Mouse (Mus musculus) kidney, adult 2 months (tissue): ENCODE data around the gene Nol4l. TPM values are rescaled to one million over a fixed set of nuclear protein-coding genes. Genes with fewer than 3 reads are reported as not detected.

Experiments
- DNase-seq: peaks from one replicate; pipeline ENCODE4 v3.0.0; 2021
- H3K27ac ChIP-seq: fragments of 200-500 bp; 2 replicates; pipeline ENCODE4 v1.5.1; 2012; ENCODE audit warnings: low read depth, low read length, control low read depth, inconsistent platforms; ENCODE audit not compliant: insufficient read depth
- H3K27me3 ChIP-seq: fragments of 200-500 bp; replicated peaks from 2 replicates; pipeline ENCODE4 v1.6.1; 2012; ENCODE audit warnings: mild to moderate bottlenecking, moderate library complexity, low read length, inconsistent platforms; ENCODE audit not compliant: control insufficient read depth, insufficient read depth
- H3K36me3 ChIP-seq: fragments of 200-500 bp; 2 replicates; pipeline ENCODE4 v1.6.1; 2012; ENCODE audit warnings: mild to moderate bottlenecking, moderate library complexity, low read length, inconsistent platforms; ENCODE audit not compliant: control insufficient read depth, insufficient read depth
- H3K4me1 ChIP-seq: fragments of 200-500 bp; 2 replicates; pipeline ENCODE4 v1.6.1; 2011; ENCODE audit warnings: low read length; ENCODE audit not compliant: control insufficient read depth, insufficient read depth
- H3K4me3 ChIP-seq: fragments of 200-500 bp; 2 replicates; pipeline ENCODE4 v1.5.1; 2011; ENCODE audit warnings: mild to moderate bottlenecking, low read depth, low read length, control low read depth; ENCODE audit not compliant: insufficient read depth
- CTCF ChIP-seq: fragments of 200-500 bp; conservative IDR thresholded peaks from 2 replicates; pipeline ENCODE4 v1.5.1; 2011; ENCODE audit warnings: low read depth, mild to moderate bottlenecking, control low read depth, low read length, moderate library complexity, mixed read lengths; ENCODE audit not compliant: insufficient read depth, insufficient read length
- POLR2A ChIP-seq: fragments of 200-500 bp; IDR thresholded peaks from one replicate; pipeline ENCODE4 v1.6.1; 2011; ENCODE audit warnings: low read depth, low read length, control low read depth
- WGBS: fragments of 180-500 bp; shearing (Covaris S2); methylation state at CpG from one replicate; pipeline ENCODE4 v1.1.7; 2018; 5-methylcytosine and 5-hydroxymethylcytosine counted together
- polyA plus RNA-seq: library from polyadenylated mRNA; depleted of rRNA; stranded (reverse); fragments of >200 nt; gene quantifications from 2 replicates; pipeline ENCODE4 v1.2.3, GENCODE M21; 2012

Gene Nol4l
- polyA plus RNA-seq, 1 experiment, result 11.9 TPM

GRCm38 (mm10) chr2:153564343-153564742 lies 34.6 kb upstream of the Nol4l start:
- TF ChIP-seq POLR2A (no peak), CTCF (peak; percentile 48)
- no peak overlapping the region for H3K27ac ChIP-seq
- H3K27me3 ChIP-seq, result no peaks in the 10 kb centered on the region
- WGBS, result 97% methylated on average over 3 of the region's 3 CpGs
- no peak overlapping the region for H3K4me3 ChIP-seq
- H3K4me1 ChIP-seq, result 0 out of 2 replicates have a peak, but pooled peaks cover 3% of the 10 kb centered on the region
- DNase-seq, result no peak
- H3K36me3 ChIP-seq, result no peaks in the 10 kb centered on the region

DNA sequence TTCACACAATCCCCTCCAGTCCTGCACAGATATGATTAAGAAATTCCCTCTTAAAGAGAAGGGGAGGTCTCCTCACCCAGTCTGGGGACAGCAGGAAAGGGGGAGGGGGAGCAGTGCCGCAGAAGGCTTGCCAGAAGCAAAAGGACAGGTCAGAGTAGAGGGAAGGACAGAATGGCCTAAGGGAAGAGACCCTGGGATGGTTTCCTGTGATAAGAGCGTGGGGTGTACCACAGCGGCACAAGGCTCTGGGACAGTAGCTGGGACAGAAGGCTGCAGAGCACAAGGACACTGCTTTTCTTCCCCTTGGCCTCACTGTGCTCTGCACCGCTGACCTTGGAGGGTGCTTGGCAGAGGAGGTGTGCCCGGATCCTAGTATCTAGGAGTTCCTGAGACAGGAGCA lies 31.8 kb upstream of the Nol4l start:
- Histone ChIP-seq H3K36me3 (no peaks in the 10 kb centered on the region), H3K4me1 (0 out of 2 replicates have a peak, but pooled peaks cover 3% of the 10 kb centered on the region), H3K27me3 (no peaks in the 10 kb centered on the region), H3K4me3 (no peak overlapping the region), H3K27ac (no peak overlapping the region)
- 38% methylated on average over 5 of the region's 5 CpGs for WGBS
- DNase-seq, result no peak
- no peak for TF ChIP-seq POLR2A
- TF ChIP-seq CTCF, result no peak

DNA sequence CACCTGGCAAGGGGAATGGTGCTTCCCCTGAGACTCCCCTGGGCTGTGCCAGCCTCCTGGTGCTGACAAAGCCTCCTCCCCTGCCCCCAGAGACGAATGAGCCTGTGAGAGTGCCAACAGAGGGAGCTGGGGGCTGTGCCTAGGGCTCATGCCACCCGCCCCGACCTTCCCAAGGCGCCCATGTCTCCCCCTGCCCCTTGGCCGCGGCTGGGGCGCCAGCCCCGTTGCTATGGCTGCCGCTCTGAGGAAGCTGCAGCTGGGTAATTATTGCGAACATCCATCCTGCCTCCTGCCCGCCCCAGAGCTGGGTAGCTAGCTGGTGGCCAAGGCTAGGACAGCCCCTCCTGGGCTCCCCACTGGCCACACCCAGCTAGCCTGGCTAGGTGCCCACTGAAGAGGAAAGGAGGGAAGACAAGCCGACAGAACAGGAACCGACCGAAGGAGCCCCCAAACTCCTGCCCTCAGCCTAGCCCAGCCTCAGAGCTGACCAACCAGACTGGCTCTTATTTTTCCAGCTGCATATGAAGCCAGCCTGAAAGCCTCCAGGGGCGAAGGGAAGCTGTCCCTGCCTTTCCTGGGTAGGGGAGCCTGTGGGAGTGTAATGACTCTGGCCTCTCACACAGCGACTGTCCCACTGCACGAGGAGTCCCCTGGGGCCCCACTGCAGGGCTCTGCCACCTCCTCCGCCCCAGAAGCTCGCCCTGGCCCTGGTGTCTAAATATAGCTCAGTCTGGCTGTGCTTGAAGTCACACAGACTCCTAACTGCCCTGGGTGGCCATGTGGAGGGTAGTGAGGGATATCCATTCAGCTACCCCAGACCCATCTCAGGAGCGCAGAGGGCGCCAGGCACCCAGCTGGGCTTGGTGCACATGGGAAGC lies 31.1 kb upstream of the Nol4l start:
- Histone ChIP-seq H3K36me3 (no peaks in the 10 kb centered on the region), H3K27me3 (no peaks in the 10 kb centered on the region), H3K27ac (no peak overlapping the region), H3K4me3 (no peak overlapping the region), H3K4me1 (0 out of 2 replicates have a peak, but pooled peaks cover 3% of the 10 kb centered on the region)
- DNase-seq, result peak; percentile 19
- no peak for TF ChIP-seq CTCF
- no peak for TF ChIP-seq POLR2A
- WGBS, result 8% methylated on average over 21 of the region's 21 CpGs

GRCm38 (mm10) chr2:153559613-153560152 lies 29.9 kb upstream of the Nol4l start:
- Histone ChIP-seq H3K27ac (no peak overlapping the region), H3K27me3 (no peaks in the 10 kb centered on the region), H3K4me1 (0 out of 2 replicates have a peak, but pooled peaks cover 3% of the 10 kb centered on the region), H3K4me3 (no peak overlapping the region), H3K36me3 (no peaks in the 10 kb centered on the region)
- no peak for TF ChIP-seq POLR2A
- TF ChIP-seq CTCF, result no peak
- WGBS, result 69% methylated on average over 8 of the region's 8 CpGs
- DNase-seq, result no peak

DNA sequence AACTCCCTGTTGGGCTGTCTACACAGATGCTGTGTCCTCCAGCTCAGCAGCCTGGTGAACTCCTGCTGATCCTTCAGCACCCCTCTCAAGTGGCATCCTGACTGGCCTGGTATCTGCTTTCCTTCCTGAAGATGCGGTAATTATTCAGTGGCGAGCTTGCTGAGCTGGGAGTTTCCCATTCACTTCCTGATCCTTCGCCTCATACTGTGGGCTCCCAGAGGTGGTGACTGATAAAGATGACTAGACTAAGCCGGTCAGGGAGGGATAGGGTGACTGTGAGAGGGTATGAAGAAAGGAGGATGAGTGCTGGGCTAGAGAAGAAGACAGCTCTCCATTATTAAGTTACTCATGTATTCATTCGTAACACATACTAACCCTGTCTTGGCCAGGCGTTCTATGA lies 28.7 kb upstream of the Nol4l start:
- TF ChIP-seq CTCF (no peak), POLR2A (no peak)
- no peaks in the 10 kb centered on the region for H3K27me3 ChIP-seq
- 0 out of 2 replicates have a peak, but pooled peaks cover 3% of the 10 kb centered on the region for H3K4me1 ChIP-seq
- no peak for DNase-seq
- H3K27ac ChIP-seq, result no peak overlapping the region
- H3K36me3 ChIP-seq, result no peaks in the 10 kb centered on the region
- WGBS, result 78% methylated on average over 6 of the region's 6 CpGs
- no peak overlapping the region for H3K4me3 ChIP-seq

DNA sequence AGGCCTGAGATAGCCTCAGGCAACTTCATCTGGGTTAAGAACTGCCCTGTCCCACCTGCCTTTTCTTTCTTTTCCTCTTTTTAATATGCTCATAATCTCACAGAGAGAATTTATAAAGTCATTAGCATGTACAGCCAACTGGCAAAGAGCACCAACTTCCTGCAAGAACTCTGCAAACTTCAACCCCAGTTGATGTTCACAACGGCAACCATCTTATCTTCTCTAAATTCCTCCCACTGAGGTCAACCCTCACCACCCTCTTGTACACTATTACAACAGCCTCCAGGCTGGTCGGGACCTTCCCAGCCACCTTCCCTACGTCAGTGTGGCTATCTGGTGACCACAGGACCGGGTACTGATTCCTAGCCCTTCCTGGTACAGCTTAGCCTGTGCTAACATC lies 27.5 kb upstream of the Nol4l start:
- WGBS, result 89% methylated on average over 4 of the region's 4 CpGs
- 0 out of 2 replicates have a peak, but pooled peaks cover 3% of the 10 kb centered on the region for H3K4me1 ChIP-seq
- no peak overlapping the region for H3K4me3 ChIP-seq
- H3K27ac ChIP-seq, result no peak overlapping the region
- H3K36me3 ChIP-seq, result no peaks in the 10 kb centered on the region
- H3K27me3 ChIP-seq, result no peaks in the 10 kb centered on the region
- no peak for DNase-seq
- TF ChIP-seq CTCF (no peak), POLR2A (no peak)

- no peak for TF ChIP-seq POLR2A
- no peak for TF ChIP-seq CTCF
- WGBS, result 71% methylated on average over 9 of the region's 9 CpGs
Observed at GRCm38 (mm10) chr2:153556208-153556607, 26.4 kb upstream of the Nol4l start.

More at GRCm38 (mm10) chr2:153556208-153556607, 26.4 kb upstream of the Nol4l start:
- H3K27ac ChIP-seq, result no peak overlapping the region
- no peak for DNase-seq
- no peak overlapping the region for H3K4me3 ChIP-seq
- H3K4me1 ChIP-seq, result no peaks in the 10 kb centered on the region
- H3K27me3 ChIP-seq, result no peaks in the 10 kb centered on the region
- no peaks in the 10 kb centered on the region for H3K36me3 ChIP-seq
